Mouse (Mus musculus) heart, postnatal 0 days (tissue): ENCODE results near the gene Csf2rb. TPM values are rescaled to one million over a fixed set of nuclear protein-coding genes. Genes with fewer than 3 reads are reported as not detected.
"Not testable (repeated sequence)": the region's sequence is repeated elsewhere in the genome, so short reads cannot be mapped to it uniquely, and the experiment has no call there.

Source experiments
- ATAC-seq: fragments of 200-750 bp; cut with Nextera tagmentation; 2 replicates; pipeline ENCODE4 v1.8.0; 2017; ENCODE audit warnings: low read depth, moderate number of reproducible peaks, moderate library complexity; ENCODE audit not compliant: insufficient read depth
- DNase-seq: peaks from one replicate; pipeline ENCODE4 v3.0.0-alpha.2; 2016; ENCODE audit warnings: low spot score
- H3K27ac ChIP-seq: fragments of 300-500 bp; sonication (generic); 2 replicates; pipeline ENCODE4 v1.5.1; 2014; ENCODE audit warnings: low read depth, mild to moderate bottlenecking
- H3K27me3 ChIP-seq: fragments of 300-500 bp; sonication (generic); 2 replicates; pipeline ENCODE4 v1.6.1; 2014; ENCODE audit warnings: low read length, mixed read lengths; ENCODE audit not compliant: control insufficient read depth, insufficient read depth
- H3K36me3 ChIP-seq: fragments of 300-500 bp; sonication (generic); replicated peaks from 2 replicates; pipeline ENCODE4 v1.6.1; 2014; ENCODE audit warnings: low read length, mixed read lengths; ENCODE audit not compliant: control insufficient read depth, insufficient read depth
- H3K4me1 ChIP-seq: fragments of 300-500 bp; sonication (generic); 2 replicates; pipeline ENCODE4 v1.6.1; 2014; ENCODE audit warnings: antibody characterized with exemption; ENCODE audit not compliant: control insufficient read depth, insufficient read depth
- H3K4me2 ChIP-seq: fragments of 300-500 bp; sonication (generic); 2 replicates; pipeline ENCODE4 v1.6.1; 2014; ENCODE audit warnings: low read depth, mild to moderate bottlenecking, low read length, moderate library complexity
- H3K4me3 ChIP-seq: fragments of 300-500 bp; sonication (generic); 2 replicates; pipeline ENCODE4 v1.5.1; 2014; ENCODE audit warnings: low read depth, low read length
- H3K9ac ChIP-seq: fragments of 300-500 bp; sonication (generic); replicated peaks from 2 replicates; pipeline ENCODE4 v1.6.1; 2014; ENCODE audit warnings: low read depth, low read length, mixed read lengths
- H3K9me3 ChIP-seq: fragments of 300-500 bp; sonication (generic); replicated peaks from 2 replicates; pipeline ENCODE4 v1.6.1; 2016; ENCODE audit warnings: low read length; ENCODE audit not compliant: control insufficient read depth
- CTCF ChIP-seq: IDR thresholded peaks from 2 replicates; pipeline ENCODE4 v1.5.1; 2016; ENCODE audit warnings: antibody characterized with exemption, control low read depth, low read depth
- EP300 ChIP-seq: IDR thresholded peaks from 2 replicates; pipeline ENCODE4 v1.6.1; 2016; ENCODE audit warnings: antibody characterized with exemption, low read depth
- WGBS: fragments of 180-500 bp; shearing (Covaris S2); extraction: QIAGEN DNeasy Blood & Tissue Kit; methylation state at CpG from one replicate; pipeline ENCODE4 v1.1.7; 2014; 5-methylcytosine and 5-hydroxymethylcytosine counted together
- polyA plus RNA-seq: library from polyadenylated mRNA; unstranded; fragments of >200 nt; fragmentation: Nextera tagmentation; extraction: Ambion mirVana; gene quantifications from 2 replicates; pipeline ENCODE4 v1.2.1, GENCODE M21; 2015
- total RNA-seq: library from RNA; depleted of rRNA; stranded (reverse); fragments of >200 nt; gene quantifications from 2 replicates; pipeline ENCODE4 v1.2.3, GENCODE M21; 2014; ENCODE audit warnings: low replicate concordance; rRNA removed

The Csf2rb gene
- total RNA-seq (3.5 and 3.7 TPM in 2 replicates), polyA plus RNA-seq (0.77 and 0.79 TPM in 2 replicates)

- H3K36me3 ChIP-seq, result no peaks in the 10 kb centered on the region
- 59% methylated on average over 11 of the region's 11 CpGs for WGBS
- DNase-seq (no peak), ATAC-seq (no peak)
- TF ChIP-seq EP300, result no peak
- TF ChIP-seq CTCF, result no peak
- H3K9ac ChIP-seq, result no peak within 1 kb of the TSS
- H3K4me3 ChIP-seq, result no peak within 1 kb of the TSS
- H3K4me2 ChIP-seq, result no peak within 1 kb of the TSS
- no peaks in the 10 kb centered on the region for H3K4me1 ChIP-seq
- H3K27me3 ChIP-seq, result no peaks in the 10 kb centered on the region
- H3K27ac ChIP-seq, result no peak within 1 kb of the TSS
- no peaks in the 10 kb centered on the region for H3K9me3 ChIP-seq
Observed at GRCm38 (mm10) chr15:78325671-78326339, at the start of gene Csf2rb. Csf2rb (plus strand) TSS chr15:78325752.

GRCm38 (mm10) chr15:78278308-78278707 lies 47.2 kb upstream of the Csf2rb start:
- no peaks in the 10 kb centered on the region for H3K9me3 ChIP-seq
- TF ChIP-seq CTCF, result no peak
- no peak for TF ChIP-seq EP300
- no peak for DNase-seq
- H3K4me3 ChIP-seq, result no peak overlapping the region
- 64% methylated on average over 2 of the region's 2 CpGs for WGBS
- no peaks in the 10 kb centered on the region for H3K27me3 ChIP-seq
- ATAC-seq, result no peak
- no peak overlapping the region for H3K9ac ChIP-seq
- no peak overlapping the region for H3K4me2 ChIP-seq
- H3K27ac ChIP-seq, result no peak overlapping the region
- H3K36me3 ChIP-seq, result no peaks in the 10 kb centered on the region
- no peaks in the 10 kb centered on the region for H3K4me1 ChIP-seq

- 87% methylated on average over 5 of the region's 5 CpGs for WGBS
- no peaks in the 10 kb centered on the region for H3K36me3 ChIP-seq
- TF ChIP-seq CTCF, result no peak
- no peak for TF ChIP-seq EP300
- H3K4me3 ChIP-seq, result no peak overlapping the region
- no peak overlapping the region for H3K27ac ChIP-seq
- no peak overlapping the region for H3K4me2 ChIP-seq
- no peak for ATAC-seq
- H3K9me3 ChIP-seq, result no peaks in the 10 kb centered on the region
- H3K4me1 ChIP-seq, result peaks cover 4% of the 10 kb centered on the region; the same call in 1 of the 2 replicates
- DNase-seq, result no peak
- no peak overlapping the region for H3K9ac ChIP-seq
- H3K27me3 ChIP-seq, result no peaks in the 10 kb centered on the region
Observed at GRCm38 (mm10) chr15:78287941-78288340, 37.6 kb upstream of the Csf2rb start.

- not testable (repeated sequence) for H3K4me1 ChIP-seq, H3K27ac ChIP-seq, DNase-seq, H3K4me2 ChIP-seq, H3K27me3 ChIP-seq, H3K4me3 ChIP-seq, ATAC-seq, H3K9ac ChIP-seq, H3K9me3 ChIP-seq, H3K36me3 ChIP-seq
- WGBS, result 32% methylated on average over 4 of the region's 5 CpGs
Observed at GRCm38 (mm10) chr15:78289775-78290174, 35.8 kb upstream of the Csf2rb start.

- H3K27ac ChIP-seq, result peak overlapping the region; percentile 75
- H3K36me3 ChIP-seq, result not testable (repeated sequence)
Observed at GRCm38 (mm10) chr15:78293228-78293627, 32.3 kb upstream of the Csf2rb start.

GRCm38 (mm10) chr15:78293716-78294115 lies 31.8 kb upstream of the Csf2rb start:
- Histone ChIP-seq H3K4me1 (peaks cover 5% of the 10 kb centered on the region; the same call in 1 of the 2 replicates), H3K4me2 (no peak overlapping the region), H3K4me3 (no peak overlapping the region), H3K27me3 (no peaks in the 10 kb centered on the region), H3K36me3 (no peaks in the 10 kb centered on the region), H3K27ac (peak overlapping the region; percentile 44; the same call in 1 of the 2 replicates), H3K9me3 (no peaks in the 10 kb centered on the region), H3K9ac (no peak overlapping the region)
- TF ChIP-seq CTCF (no peak), EP300 (no peak)
- no peak for DNase-seq
- 79% methylated on average over 4 of the region's 4 CpGs for WGBS
- no peak for ATAC-seq

More at GRCm38 (mm10) chr15:78293228-78293627, 32.3 kb upstream of the Csf2rb start:
- H3K9me3 ChIP-seq, H3K9ac ChIP-seq, H3K4me1 ChIP-seq, H3K27me3 ChIP-seq, H3K4me2 ChIP-seq, H3K4me3 ChIP-seq: not testable (repeated sequence)
- 11% methylated on average over 2 of the region's 2 CpGs for WGBS
- DNase-seq, result peak; percentile 29
- peak; percentile 79 for ATAC-seq
